Mouse (Mus musculus) heart, embryonic 11.5 days (tissue): ENCODE measurements around the gene Pawr. TPM values are rescaled to one million over a fixed set of nuclear protein-coding genes. Genes with fewer than 3 reads are reported as not detected.
A peak's percentile ranks its signal among the peaks of the same experiment; 100 is the strongest.

Source experiments
- ATAC-seq: fragments of 200-750 bp; cut with Nextera tagmentation; replicated peaks from 2 replicates; pipeline ENCODE4 v1.8.0; 2017; ENCODE audit warnings: moderate library complexity; ENCODE audit not compliant: insufficient number of reproducible peaks, low FRiP score, low TSS enrichment
- H3K27ac ChIP-seq: fragments of 300-500 bp; sonication (generic); 2 replicates; pipeline ENCODE4 v1.5.1; 2014; ENCODE audit warnings: mild to moderate bottlenecking, low read depth, low read length
- H3K27me3 ChIP-seq: fragments of 300-500 bp; sonication (generic); 2 replicates; pipeline ENCODE4 v1.6.1; 2014; ENCODE audit warnings: mild to moderate bottlenecking, low read length, mixed read lengths; ENCODE audit not compliant: control insufficient read depth, insufficient read depth
- H3K36me3 ChIP-seq: fragments of 300-500 bp; sonication (generic); 2 replicates; pipeline ENCODE4 v1.6.1; 2014; ENCODE audit warnings: mild to moderate bottlenecking, low read length, moderate library complexity, mixed read lengths; ENCODE audit not compliant: control insufficient read depth, insufficient read depth
- H3K4me1 ChIP-seq: fragments of 300-500 bp; sonication (generic); 2 replicates; pipeline ENCODE4 v1.6.1; 2014; ENCODE audit warnings: low read length; ENCODE audit not compliant: control insufficient read depth, insufficient read depth
- H3K4me2 ChIP-seq: fragments of 300-500 bp; sonication (generic); 2 replicates; pipeline ENCODE4 v1.6.1; 2014; ENCODE audit warnings: mild to moderate bottlenecking, moderate library complexity
- H3K4me3 ChIP-seq: fragments of 300-500 bp; sonication (generic); 2 replicates; pipeline ENCODE4 v1.5.1; 2014; ENCODE audit warnings: low read depth, low read length
- H3K9ac ChIP-seq: fragments of 300-500 bp; sonication (generic); 2 replicates; pipeline ENCODE4 v1.6.1; 2014; ENCODE audit warnings: mild to moderate bottlenecking, low read depth, low read length, moderate library complexity
- H3K9me3 ChIP-seq: fragments of 300-500 bp; sonication (generic); replicated peaks from 2 replicates; pipeline ENCODE4 v1.6.1; 2016; ENCODE audit warnings: low read length; ENCODE audit not compliant: control insufficient read depth
- WGBS: fragments of 180-500 bp; shearing (Covaris S2); extraction: QIAGEN DNeasy Blood & Tissue Kit; methylation state at CpG from one replicate; pipeline ENCODE4 v1.1.7; 2014; ENCODE audit not compliant: insufficient replicate concordance; 5-methylcytosine and 5-hydroxymethylcytosine counted together
- polyA plus RNA-seq: library from polyadenylated mRNA; unstranded; fragments of >200 nt; fragmentation: Nextera tagmentation; extraction: Ambion mirVana; gene quantifications from 2 replicates; pipeline ENCODE4 v1.2.1, GENCODE M21; 2014

The Pawr gene
- polyA plus RNA-seq, 1 experiment from 2014 or later = 18.7 TPM

DNA sequence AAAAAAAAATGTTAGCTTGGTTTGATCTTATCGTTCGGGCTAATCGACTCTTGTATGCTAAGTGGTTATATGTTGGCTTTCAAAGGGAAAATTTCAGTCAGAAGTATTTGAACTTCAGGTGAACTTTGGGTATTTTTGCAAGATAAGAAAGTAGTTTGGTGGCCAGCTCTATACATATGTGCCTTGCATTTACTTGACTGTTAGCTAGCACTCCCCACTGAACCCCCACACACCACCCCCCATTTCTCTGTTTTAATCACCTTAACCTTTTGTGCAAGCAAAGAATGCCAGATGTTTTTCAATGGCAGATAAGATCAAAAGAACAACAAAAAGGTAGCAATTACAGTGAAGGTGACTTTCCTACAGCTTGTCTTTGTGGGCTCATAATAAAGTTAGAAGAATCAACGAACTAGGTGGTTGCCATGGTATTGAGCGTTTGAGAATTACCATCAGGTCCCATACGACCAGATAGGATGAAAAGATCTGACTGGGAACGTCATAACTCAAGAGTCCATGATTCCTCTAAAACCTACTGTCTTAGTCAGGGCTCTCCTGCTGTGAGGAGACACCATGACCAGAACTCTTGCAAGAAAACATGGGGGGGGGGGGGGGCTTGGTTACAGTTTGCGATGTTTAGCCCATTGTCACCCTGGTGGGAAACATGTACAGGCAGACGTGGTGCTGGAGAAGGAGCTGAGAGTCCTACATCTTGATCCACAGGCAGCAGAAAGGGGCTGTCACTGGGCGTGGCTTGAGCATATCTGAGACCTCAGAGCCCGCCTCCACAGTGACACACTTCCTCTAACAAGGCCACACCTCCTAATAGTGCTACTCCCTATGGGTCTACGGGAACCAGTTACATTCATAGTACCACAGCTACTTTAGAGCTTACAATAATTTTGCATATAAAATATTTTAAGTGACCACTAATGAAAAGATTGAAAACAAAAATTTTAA, 75.2 kb downstream of the Pawr start:
- Histone ChIP-seq H3K4me1 (peaks cover 29% of the 10 kb centered on the region), H3K4me2 (no peak overlapping the region), H3K9ac (no peak overlapping the region), H3K27ac (no peak overlapping the region), H3K4me3 (no peak overlapping the region), H3K36me3 (no peaks in the 10 kb centered on the region), H3K27me3 (no peaks in the 10 kb centered on the region), H3K9me3 (no peaks in the 10 kb centered on the region)
- ATAC-seq = no peak
- 83% methylated on average over 12 of the region's 12 CpGs for WGBS

DNA sequence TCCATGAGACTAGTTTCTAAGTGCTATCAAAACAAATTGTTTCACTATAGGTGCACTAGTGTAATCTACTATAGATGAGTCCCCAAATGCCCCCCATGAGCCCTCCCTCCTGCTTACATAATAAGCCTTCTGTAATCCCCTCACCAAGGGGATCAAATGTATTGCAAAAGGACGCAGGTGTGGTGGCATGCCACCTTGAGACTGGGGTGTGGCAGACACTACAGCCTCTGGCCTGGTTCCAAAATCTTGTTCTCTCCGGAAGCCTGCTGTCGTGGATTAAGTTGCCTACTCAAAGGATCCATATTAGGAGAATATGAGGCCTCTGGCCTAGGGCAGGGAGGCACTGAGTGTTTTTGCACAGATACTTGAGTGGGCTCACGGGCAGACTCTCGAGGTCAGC, 76.1 kb downstream of the Pawr start:
- Histone ChIP-seq H3K9ac (no peak overlapping the region), H3K27me3 (no peaks in the 10 kb centered on the region), H3K9me3 (no peaks in the 10 kb centered on the region), H3K27ac (no peak overlapping the region), H3K36me3 (no peaks in the 10 kb centered on the region), H3K4me3 (no peak overlapping the region), H3K4me1 (peaks cover 29% of the 10 kb centered on the region), H3K4me2 (no peak overlapping the region)
- 41% methylated on average over 5 of the region's 5 CpGs for WGBS
- ATAC-seq = peak; percentile 43; the same call in 1 of the 2 replicates

DNA sequence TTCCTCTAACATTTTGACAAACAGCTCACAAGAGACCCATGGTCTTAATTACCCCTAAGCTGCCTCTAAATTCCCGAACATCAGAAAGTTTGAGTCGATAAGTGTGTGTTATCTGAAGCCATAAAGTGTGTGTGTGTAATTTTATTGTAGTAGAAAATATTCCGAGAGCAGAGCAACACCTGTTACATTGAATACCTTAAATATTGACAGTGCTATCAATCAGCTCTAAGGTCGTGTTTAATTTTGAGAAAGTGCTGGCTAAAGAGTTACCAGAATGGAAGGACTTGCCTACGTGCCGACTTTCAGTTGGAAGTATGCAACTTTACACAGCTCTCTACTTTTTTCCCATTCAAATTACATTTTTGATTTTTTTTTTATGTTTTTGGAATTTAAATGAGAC, 76.5 kb downstream of the Pawr start:
- Histone ChIP-seq H3K27me3 (no peaks in the 10 kb centered on the region), H3K4me3 (no peak overlapping the region), H3K27ac (no peak overlapping the region), H3K4me2 (no peak overlapping the region), H3K4me1 (peaks cover 29% of the 10 kb centered on the region), H3K9me3 (no peaks in the 10 kb centered on the region), H3K36me3 (no peaks in the 10 kb centered on the region), H3K9ac (no peak overlapping the region)
- no peak for ATAC-seq
- 75% methylated on average over 6 of the region's 6 CpGs for WGBS

DNA sequence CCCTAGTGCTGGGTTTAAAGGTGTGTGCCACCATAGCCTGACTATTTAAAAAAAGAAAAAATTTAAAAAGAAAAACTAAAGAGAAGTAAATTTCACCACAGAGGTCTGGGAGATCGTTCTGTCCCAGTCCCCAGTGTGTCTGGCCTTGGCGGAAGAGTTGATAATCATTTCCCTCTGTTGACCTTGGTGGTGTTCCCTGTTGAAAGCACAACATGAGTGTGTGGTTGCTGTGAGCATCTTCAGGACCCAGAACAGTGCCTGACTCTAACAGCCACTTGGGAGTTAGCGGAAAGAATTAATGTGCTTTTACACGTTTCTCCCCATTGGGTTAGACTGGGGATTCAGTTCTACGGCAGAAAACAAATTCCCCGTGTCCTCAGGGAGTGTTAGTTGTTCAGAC, 77.1 kb downstream of the Pawr start:
- no peak for ATAC-seq
- peak overlapping the region; percentile 36; the same call in 1 of the 2 replicates for H3K27ac ChIP-seq
- H3K36me3 ChIP-seq = no peaks in the 10 kb centered on the region
- H3K9me3 ChIP-seq = no peaks in the 10 kb centered on the region
- no peaks in the 10 kb centered on the region for H3K27me3 ChIP-seq
- peaks cover 29% of the 10 kb centered on the region for H3K4me1 ChIP-seq
- no peak overlapping the region for H3K4me2 ChIP-seq
- 64% methylated on average over 6 of the region's 6 CpGs for WGBS
- no peak overlapping the region for H3K4me3 ChIP-seq
- no peak overlapping the region for H3K9ac ChIP-seq

DNA sequence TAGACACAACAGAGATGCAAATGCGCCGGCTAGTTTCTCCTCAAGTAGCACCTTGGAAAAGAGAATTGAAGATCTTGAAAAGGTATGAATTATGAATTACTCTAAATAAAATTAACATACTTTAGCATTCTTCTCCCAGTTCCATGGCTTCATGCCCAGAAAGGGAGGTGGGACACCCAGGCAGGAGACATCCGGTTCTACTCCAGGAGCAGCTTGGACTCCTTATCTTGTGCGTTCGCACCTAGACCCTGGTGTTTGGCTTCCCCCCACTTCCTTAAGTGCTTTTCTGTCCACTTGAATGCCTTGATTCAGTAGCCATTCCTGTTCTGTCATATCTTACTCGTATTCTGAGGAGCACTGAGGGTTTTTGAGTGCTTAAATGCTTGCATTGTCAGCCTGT, 77.6 kb downstream of the Pawr start:
- 64% methylated on average over 6 of the region's 6 CpGs for WGBS
- no peak overlapping the region for H3K27ac ChIP-seq

DNA sequence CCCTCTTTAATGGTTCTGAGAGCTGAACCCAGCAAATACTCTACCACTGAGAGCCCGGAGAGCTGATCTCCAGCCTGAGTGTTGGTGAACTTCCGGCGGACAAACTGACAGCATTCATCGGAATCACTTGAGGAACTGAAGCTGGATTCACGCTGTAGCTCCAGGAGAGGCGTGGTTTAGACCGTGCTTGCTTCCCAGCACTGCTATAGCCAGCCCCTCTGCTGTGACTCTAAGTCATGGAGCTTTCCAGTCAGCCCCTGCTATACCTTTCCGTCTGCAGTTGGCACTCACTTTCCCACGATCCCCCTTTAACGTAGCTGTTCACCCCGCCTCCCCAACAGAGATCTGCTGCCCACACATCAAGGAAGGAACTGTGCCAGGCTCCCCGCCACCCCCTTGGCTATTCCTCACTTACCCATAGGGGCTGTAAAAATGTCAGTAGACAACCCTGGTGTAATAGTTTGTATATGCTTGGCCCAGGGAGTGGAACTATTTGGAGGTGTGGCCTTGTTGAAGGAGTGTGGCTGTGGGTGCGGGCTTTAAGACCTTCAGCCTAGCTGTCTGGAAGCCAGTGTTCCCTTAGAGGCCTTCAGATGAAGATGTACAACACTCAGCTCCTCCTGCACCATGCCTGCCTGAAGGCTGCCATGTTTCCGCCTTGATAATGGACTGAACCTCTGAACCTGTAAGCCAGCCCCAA, 83.2 kb downstream of the Pawr start:
- WGBS = 82% methylated on average over 14 of the region's 14 CpGs
- no peaks in the 10 kb centered on the region; the same call in 1 of the 2 replicates for H3K36me3 ChIP-seq
- no peak overlapping the region for H3K4me2 ChIP-seq
- H3K27me3 ChIP-seq = no peaks in the 10 kb centered on the region
- H3K9ac ChIP-seq = no peak overlapping the region
- no peak for ATAC-seq
- no peaks in the 10 kb centered on the region for H3K4me1 ChIP-seq
- no peaks in the 10 kb centered on the region for H3K9me3 ChIP-seq
- H3K27ac ChIP-seq = no peak overlapping the region
- no peak overlapping the region for H3K4me3 ChIP-seq

More for the DNA sequence above, 77.6 kb downstream of the Pawr start:
- Histone ChIP-seq H3K4me3 (no peak overlapping the region), H3K27me3 (no peaks in the 10 kb centered on the region), H3K36me3 (no peaks in the 10 kb centered on the region), H3K9me3 (no peaks in the 10 kb centered on the region), H3K4me1 (peaks cover 29% of the 10 kb centered on the region), H3K4me2 (no peak overlapping the region), H3K9ac (no peak overlapping the region)
- ATAC-seq = no peak

DNA sequence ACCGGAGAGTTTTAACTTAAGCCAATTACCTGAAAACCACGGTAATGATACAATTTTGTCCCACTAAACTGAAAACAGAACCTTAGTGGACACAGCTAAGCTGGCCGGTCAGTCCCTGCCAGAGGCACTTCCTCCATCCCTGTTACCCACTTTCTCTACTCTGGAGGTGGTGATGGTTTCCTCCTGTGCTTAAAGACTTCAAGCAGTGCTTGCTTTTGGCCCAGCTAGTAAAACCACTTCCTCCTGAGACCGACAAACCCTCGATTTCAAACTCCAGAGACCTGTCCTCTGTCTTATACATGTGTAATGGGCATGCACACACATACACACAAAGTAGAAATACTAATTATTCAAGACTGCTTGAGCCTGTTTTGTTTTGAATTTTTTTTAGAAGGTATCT, 85.5 kb downstream of the Pawr start:
- H3K4me3 ChIP-seq = no peak overlapping the region
- no peak overlapping the region for H3K9ac ChIP-seq
- no peaks in the 10 kb centered on the region for H3K9me3 ChIP-seq
- ATAC-seq = no peak
- no peaks in the 10 kb centered on the region for H3K4me1 ChIP-seq
- no peak overlapping the region for H3K4me2 ChIP-seq
- no peaks in the 10 kb centered on the region; the same call in 1 of the 2 replicates for H3K36me3 ChIP-seq
- H3K27ac ChIP-seq = no peak overlapping the region
- H3K27me3 ChIP-seq = no peaks in the 10 kb centered on the region
- WGBS = 83% methylated on average over 5 of the region's 5 CpGs

DNA sequence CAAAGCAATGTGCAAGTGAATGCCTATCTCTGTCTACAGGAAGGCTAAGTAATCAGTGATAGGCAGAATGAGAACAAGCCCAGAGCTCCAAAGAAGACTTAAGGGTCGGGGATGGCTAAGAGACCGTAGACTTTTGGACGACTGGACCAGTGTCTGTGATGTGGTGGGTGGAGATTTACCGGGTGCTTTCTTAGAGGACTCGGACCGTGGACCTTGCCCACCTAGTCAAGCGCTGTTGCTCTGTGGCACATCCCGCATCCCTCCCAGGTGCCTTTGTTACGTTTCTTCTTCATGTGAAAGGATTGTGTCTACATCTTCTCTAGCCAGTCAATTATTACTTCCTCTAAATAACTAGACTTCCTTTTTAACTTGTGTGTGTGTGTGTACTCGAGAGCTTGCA, 98.6 kb downstream of the Pawr start:
- Histone ChIP-seq H3K4me3 (no peak overlapping the region), H3K27ac (no peak overlapping the region), H3K4me1 (peaks cover 15% of the 10 kb centered on the region; the same call in 1 of the 2 replicates), H3K9ac (no peak overlapping the region), H3K27me3 (no peaks in the 10 kb centered on the region), H3K9me3 (no peaks in the 10 kb centered on the region), H3K4me2 (no peak overlapping the region), H3K36me3 (no peaks in the 10 kb centered on the region)
- ATAC-seq = no peak
- 82% methylated on average over 10 of the region's 10 CpGs for WGBS
